Mouse (Mus musculus) myocyte (in vitro differentiated cells): ENCODE data around the gene Clec16a. TPM values are rescaled to one million over a fixed set of nuclear protein-coding genes. Genes with fewer than 3 reads are reported as not detected.

ENCODE experiments used
- H3K27me3 ChIP-seq: one replicate; pipeline ENCODE4 v1.6.1; 2011; ENCODE audit not compliant: control insufficient read depth, insufficient read depth, insufficient read length
- H3K36me3 ChIP-seq: one replicate; pipeline ENCODE4 v1.6.1; 2011; ENCODE audit not compliant: control insufficient read depth, insufficient read depth
- H3K4me2 ChIP-seq: one replicate; pipeline ENCODE4 v1.6.1; 2011; ENCODE audit warnings: low read depth, control low read depth
- H3K4me3 ChIP-seq: one replicate; pipeline ENCODE4 v1.5.1; 2011; ENCODE audit warnings: mild to moderate bottlenecking, control low read depth, moderate library complexity
- H3K79me2 ChIP-seq: one replicate; pipeline ENCODE4 v1.6.1; 2011; ENCODE audit not compliant: control insufficient read depth, insufficient read depth
- H3ac ChIP-seq: one replicate; pipeline ENCODE4 v1.6.1; 2011; ENCODE audit not compliant: control insufficient read depth, insufficient read length
- CEBPB ChIP-seq: IDR thresholded peaks from 2 replicates; pipeline ENCODE4 v1.6.1; 2011; ENCODE audit warnings: mild to moderate bottlenecking, moderate library complexity; ENCODE audit not compliant: poor library complexity, insufficient read depth, severe bottlenecking
- E2F4 ChIP-seq: IDR thresholded peaks from one replicate; pipeline ENCODE4 v1.6.1; 2011; ENCODE audit warnings: mild to moderate bottlenecking, control low read depth, moderate library complexity; ENCODE audit not compliant: insufficient read depth
- MAX ChIP-seq: IDR thresholded peaks from one replicate; pipeline ENCODE4 v1.6.1; 2011; ENCODE audit warnings: low read depth, mild to moderate bottlenecking, control low read depth
- MYOD1 ChIP-seq, 3 experiments: IDR thresholded peaks; one replicate each; pipeline ENCODE4 v1.6.1; 2011; ENCODE audit warnings: control low read depth in 2 of 3, low read depth in 2 of 3, mild to moderate bottlenecking in 2 of 3, moderate library complexity in 1 of 3; ENCODE audit not compliant: insufficient read length in 2 of 3, control insufficient read depth in 1 of 3
- MYOG ChIP-seq, 3 experiments: IDR thresholded peaks; one replicate each; pipeline ENCODE4 v1.6.1; 2011; ENCODE audit warnings: control low read depth in 2 of 3, low read depth in 2 of 3, mild to moderate bottlenecking in 2 of 3; ENCODE audit not compliant: insufficient read length in 2 of 3, control insufficient read depth in 1 of 3, insufficient read depth in 1 of 3
- POLR2A ChIP-seq: IDR thresholded peaks from one replicate; pipeline ENCODE4 v1.6.1; 2011; ENCODE audit warnings: low read depth, mild to moderate bottlenecking, control low read depth, moderate library complexity; ENCODE audit not compliant: insufficient read length
- POLR2AphosphoS2 ChIP-seq: IDR thresholded peaks from one replicate; pipeline ENCODE4 v1.6.1; 2011; ENCODE audit warnings: low read depth, control low read depth; ENCODE audit not compliant: insufficient read length
- REST ChIP-seq: IDR thresholded peaks from one replicate; pipeline ENCODE4 v1.6.1; 2011; ENCODE audit warnings: mild to moderate bottlenecking, control low read depth, moderate library complexity; ENCODE audit not compliant: insufficient read depth, insufficient read length
- SRF ChIP-seq: IDR thresholded peaks from one replicate; pipeline ENCODE4 v1.6.1; 2011; ENCODE audit warnings: low read depth; ENCODE audit not compliant: control insufficient read depth, insufficient read length
- TCF12 ChIP-seq: IDR thresholded peaks from one replicate; pipeline ENCODE4 v1.6.1; 2011; ENCODE audit warnings: mild to moderate bottlenecking, control low read depth; ENCODE audit not compliant: poor library complexity, insufficient read depth, severe bottlenecking
- TCF3 ChIP-seq: IDR thresholded peaks from one replicate; pipeline ENCODE4 v1.6.1; 2011; ENCODE audit warnings: low read depth, control low read depth; ENCODE audit not compliant: insufficient read length
- USF1 ChIP-seq: IDR thresholded peaks from one replicate; pipeline ENCODE4 v1.6.1; 2011; ENCODE audit warnings: low read depth, mild to moderate bottlenecking, control low read depth, moderate library complexity
- polyA plus RNA-seq: library from polyadenylated mRNA; unstranded; fragments of >200 nt; fragmentation: generic; extraction: Trizol; gene quantifications from one replicate; pipeline ENCODE4 v1.2.1, GENCODE M21; 2012; ENCODE audit warnings: missing spikeins

Clec16a gene
- polyA plus RNA-seq, 1 experiment: 15.5 TPM

DNA sequence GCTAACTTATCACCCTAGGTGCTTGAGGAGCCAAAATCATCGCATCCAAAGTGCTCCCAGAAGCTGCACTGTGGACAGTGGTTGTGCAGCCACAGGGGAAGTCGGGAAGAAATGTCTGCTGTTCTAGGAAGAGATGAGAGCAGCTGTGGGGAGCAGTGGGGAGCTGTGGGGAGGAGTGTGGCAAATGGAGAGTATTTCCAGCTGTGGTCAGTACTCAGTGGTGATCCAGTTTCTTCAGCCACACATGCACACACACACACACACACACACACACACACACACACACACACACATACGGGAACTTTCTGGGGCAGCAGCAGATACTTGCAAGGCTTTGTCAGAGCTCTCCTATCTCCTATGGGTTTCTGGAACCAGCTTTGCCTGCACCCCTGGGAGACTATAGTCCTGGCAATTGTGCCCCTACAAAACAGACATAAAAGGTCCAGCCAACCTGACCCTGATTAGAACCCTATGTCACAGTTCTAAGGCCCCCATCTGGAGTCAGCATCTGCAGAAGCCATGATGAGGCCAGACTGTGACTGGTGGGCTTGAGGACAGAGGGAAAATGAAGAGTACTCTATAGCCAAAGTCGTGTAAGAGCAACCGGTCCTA is 217.5 kb downstream of the Clec16a start:
- peak in 2 of 3 experiments; percentile 32 to 43 for TF ChIP-seq MYOD1 (IDR thresholded peaks at IDR 0.05; ENCODE audit: control insufficient read depth in 1 of 3, insufficient read length in 2 of 3, low read depth in 2 of 3)
- TF ChIP-seq MYOG (IDR thresholded peaks at IDR 0.05; ENCODE audit: control insufficient read depth in 1 of 3, insufficient read depth in 1 of 3, insufficient read length in 2 of 3, low read depth in 2 of 3): peak in 1 of 3 experiments; percentile 28
- no peak for TF ChIP-seq CEBPB
- Histone ChIP-seq H3K4me3 (no peak overlapping the region), H3K27me3 (no peaks in the 10 kb centered on the region)

DNA sequence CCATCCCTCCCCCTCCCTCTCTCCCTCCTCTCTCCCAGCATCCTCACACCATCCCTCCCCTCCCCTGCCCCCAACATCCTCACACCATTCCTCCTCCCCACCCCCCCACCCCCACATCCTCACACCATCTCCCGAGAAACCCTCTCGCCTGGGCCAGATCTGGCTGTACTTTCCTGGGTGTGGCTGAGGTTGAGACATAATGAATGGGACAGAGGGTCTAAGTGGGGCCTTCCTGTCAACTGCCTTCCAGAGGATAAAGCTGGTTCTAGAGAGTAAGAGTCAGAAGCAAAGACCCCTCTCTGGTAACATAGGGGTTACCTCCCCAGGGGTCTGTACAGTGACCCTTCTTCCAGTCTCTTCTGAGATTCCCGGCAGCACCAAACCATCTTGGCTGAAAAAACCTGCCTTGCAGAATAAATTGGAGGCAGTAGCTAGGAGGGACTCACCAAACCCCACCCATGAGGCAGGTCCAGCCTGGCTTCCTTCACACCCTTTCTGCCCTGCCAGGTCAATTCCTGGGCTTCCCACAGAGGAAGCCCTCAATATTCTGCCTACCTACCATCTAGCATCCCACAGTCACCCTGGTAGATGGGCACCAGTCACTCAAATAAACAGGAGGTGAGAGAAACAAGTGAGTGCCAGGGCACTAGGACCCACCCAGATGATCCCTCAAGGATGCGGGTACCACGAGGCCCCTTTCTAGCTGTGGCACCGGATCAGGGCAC is 218.6 kb downstream of the Clec16a start:
- no peak overlapping the region for H3K4me3 ChIP-seq
- no peaks in the 10 kb centered on the region for H3K27me3 ChIP-seq
- no peaks in the 10 kb centered on the region for H3K79me2 ChIP-seq
- no peak overlapping the region for H3K4me2 ChIP-seq
- no peak for TF ChIP-seq POLR2A
- TF ChIP-seq POLR2AphosphoS2: no peak
- no peak overlapping the region for H3ac ChIP-seq
- H3K36me3 ChIP-seq: no peaks in the 10 kb centered on the region

More for the DNA sequence above, 217.5 kb downstream of the Clec16a start:
- H3K79me2 ChIP-seq: no peaks in the 10 kb centered on the region
- H3ac ChIP-seq: no peak overlapping the region
- H3K36me3 ChIP-seq: no peaks in the 10 kb centered on the region
- H3K4me2 ChIP-seq: no peak overlapping the region

DNA sequence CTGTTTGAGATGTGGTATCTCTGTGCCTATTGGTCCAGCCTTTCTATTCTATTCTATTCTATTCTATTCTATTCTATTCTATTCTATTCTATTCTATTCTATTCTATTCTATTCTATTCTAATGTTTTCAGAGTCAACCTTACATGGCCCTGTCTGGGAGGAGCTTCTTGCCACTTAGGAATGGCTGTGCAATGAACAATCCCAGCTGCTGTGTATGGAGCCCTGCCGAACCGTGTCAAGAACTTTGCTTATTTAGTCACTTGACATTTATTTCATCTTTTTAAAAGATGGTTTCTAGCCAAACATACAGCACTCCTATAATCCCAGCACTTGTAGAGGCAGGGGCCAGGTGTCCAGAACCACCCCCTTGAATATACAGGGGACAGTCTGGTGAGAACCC is 219.2 kb downstream of the Clec16a start:
- TF ChIP-seq POLR2AphosphoS2 (no peak), TCF12 (no peak)
- H3K4me3 ChIP-seq: no peak overlapping the region

DNA sequence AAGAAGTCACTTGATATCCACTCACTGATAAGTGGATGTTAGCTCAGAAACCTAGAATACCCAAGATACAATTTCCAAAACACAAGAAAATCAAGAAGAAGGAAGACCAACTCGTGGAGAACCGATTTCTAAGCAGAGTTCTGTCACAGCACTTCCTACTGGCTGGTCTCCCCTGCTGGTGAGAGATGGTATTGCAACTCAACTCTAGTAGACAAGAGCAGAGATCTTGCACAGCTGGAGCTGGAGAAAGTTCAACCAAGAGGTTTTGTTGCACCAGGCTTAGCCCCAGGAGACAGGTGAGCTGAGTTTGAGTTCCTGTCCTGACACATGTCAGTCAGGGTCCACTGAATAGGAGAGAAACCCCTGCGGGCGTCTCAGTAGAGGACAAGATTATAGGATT is 222.0 kb downstream of the Clec16a start:
- H3K36me3 ChIP-seq: no peaks in the 10 kb centered on the region
- H3K27me3 ChIP-seq: no peaks in the 10 kb centered on the region
- no peak overlapping the region for H3K4me3 ChIP-seq
- no peaks in the 10 kb centered on the region for H3K79me2 ChIP-seq
- TF ChIP-seq POLR2AphosphoS2: no peak
- TF ChIP-seq USF1: no peak
- no peak for TF ChIP-seq REST
- TF ChIP-seq MYOD1 (IDR thresholded peaks at IDR 0.05; ENCODE audit: control insufficient read depth in 1 of 3, insufficient read length in 2 of 3, low read depth in 2 of 3): no peak
- no peak for TF ChIP-seq MAX
- no peak for TF ChIP-seq SRF
- no peak for TF ChIP-seq POLR2A
- TF ChIP-seq TCF3: no peak
- no peak for TF ChIP-seq CEBPB
- TF ChIP-seq MYOG (IDR thresholded peaks at IDR 0.05; ENCODE audit: control insufficient read depth in 1 of 3, insufficient read depth in 1 of 3, insufficient read length in 2 of 3, low read depth in 2 of 3): no peak
- no peak for TF ChIP-seq E2F4
- TF ChIP-seq TCF12: no peak
- no peak overlapping the region for H3K4me2 ChIP-seq
- no peak overlapping the region for H3ac ChIP-seq

More for the DNA sequence above, 219.2 kb downstream of the Clec16a start:
- Histone ChIP-seq H3K27me3 (no peaks in the 10 kb centered on the region), H3ac (no peak overlapping the region), H3K79me2 (no peaks in the 10 kb centered on the region), H3K4me2 (no peak overlapping the region), H3K36me3 (no peaks in the 10 kb centered on the region)

DNA sequence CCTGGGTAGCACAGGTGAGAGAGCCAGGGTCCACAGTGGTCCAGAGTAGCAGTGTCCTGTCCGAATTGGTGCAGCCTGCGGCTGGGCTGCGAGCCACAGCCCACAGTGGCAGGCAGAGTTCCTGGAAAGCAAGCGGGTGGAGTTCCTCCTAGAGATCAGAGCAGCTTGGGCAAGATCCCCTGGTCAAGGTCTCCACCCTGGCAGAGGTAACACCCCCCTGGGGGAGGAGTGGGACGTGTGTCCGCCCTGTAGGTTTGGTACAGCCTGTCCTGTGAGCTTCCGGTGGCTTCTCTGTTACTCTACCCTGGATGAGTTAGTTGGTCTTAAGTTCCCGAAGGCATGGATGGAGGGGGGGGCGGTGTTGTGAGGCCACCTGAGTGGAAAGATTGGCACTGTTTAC is 223.7 kb downstream of the Clec16a start:
- TF ChIP-seq USF1: no peak
- TF ChIP-seq SRF: no peak
- TF ChIP-seq POLR2A: no peak
- no peak for TF ChIP-seq POLR2AphosphoS2
- TF ChIP-seq REST: no peak
- no peak for TF ChIP-seq TCF12
- TF ChIP-seq MAX: no peak
- Histone ChIP-seq H3K79me2 (no peaks in the 10 kb centered on the region), H3K4me2 (no peak overlapping the region), H3K27me3 (no peaks in the 10 kb centered on the region), H3ac (no peak overlapping the region), H3K4me3 (no peak overlapping the region), H3K36me3 (no peaks in the 10 kb centered on the region)

DNA sequence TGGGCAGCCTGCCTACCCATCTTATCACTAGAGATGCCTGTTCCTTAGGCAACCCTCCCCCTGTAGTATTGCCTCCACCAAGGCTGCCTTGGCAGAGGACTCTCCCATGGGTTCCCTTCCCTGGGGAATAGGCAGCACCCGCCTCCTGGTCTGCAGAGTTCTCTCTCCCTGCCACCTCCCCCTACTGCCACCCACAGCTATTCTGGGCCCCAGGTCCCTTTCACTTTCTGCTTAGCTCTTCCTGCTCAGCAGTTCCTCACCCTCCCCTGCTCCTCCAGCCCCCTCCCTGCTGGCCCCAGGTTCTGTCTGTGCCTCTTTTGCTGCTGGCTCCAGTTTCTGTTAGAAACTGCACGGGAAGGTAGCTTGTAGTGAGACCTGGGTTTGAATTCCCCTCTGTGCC is 224.5 kb downstream of the Clec16a start:
- no peaks in the 10 kb centered on the region for H3K27me3 ChIP-seq
- no peaks in the 10 kb centered on the region for H3K79me2 ChIP-seq
- H3K4me2 ChIP-seq: peak overlapping the region; percentile 35
- H3K4me3 ChIP-seq: no peak overlapping the region
- H3K36me3 ChIP-seq: no peaks in the 10 kb centered on the region
- no peak overlapping the region for H3ac ChIP-seq
- TF ChIP-seq MYOD1 (IDR thresholded peaks at IDR 0.05; ENCODE audit: control insufficient read depth in 1 of 3, insufficient read length in 2 of 3, low read depth in 2 of 3) (no peak), E2F4 (no peak), TCF12 (no peak), CEBPB (no peak), REST (no peak), MAX (no peak), SRF (no peak), TCF3 (no peak), POLR2A (no peak), USF1 (no peak)
